Mouse (Mus musculus): ENCODE measurements around the gene Hrasls5. TPM values are rescaled to one million over a fixed set of nuclear protein-coding genes. Genes with fewer than 3 reads are reported as not detected.

The Hrasls5 gene
- total RNA-seq, 2 experiments from 2014 or later, result not detected

- DNase-seq (ENCODE audit: low spot score in 2 of 2), result peak; percentile 68 to 78
- intact Hi-C loops (cut with DNase I), result no loop called here
Observed at GRCm38 (mm10) chr19:7605930-7606783, 6.2 kb upstream of the Hrasls5 start.

- DNase-seq (ENCODE audit: low spot score in 2 of 2), result peak; percentile 46 to 49
- intact Hi-C loops (cut with DNase I), result no loop called here
Observed at GRCm38 (mm10) chr19:7606801-7607689, 5.3 kb upstream of the Hrasls5 start, which contains the start of gene Lgals12. Lgals12 (minus strand) TSS chr19:7607193.

- DNase-seq (ENCODE audit: low spot score in 2 of 2), result no peak
- intact Hi-C loops (cut with DNase I), result no loop called here
Observed at GRCm38 (mm10) chr19:7607690-7608201, 4.6 kb upstream of the Hrasls5 start.

- intact Hi-C loops (cut with DNase I), result no loop called here
- DNase-seq (ENCODE audit: low spot score in 2 of 2), result no peak
Observed at GRCm38 (mm10) chr19:7613151-7613550, 810 bp downstream of the Hrasls5 start.

- DNase-seq (ENCODE audit: low spot score in 2 of 2), result no peak
- intact Hi-C loops (cut with DNase I), result loop anchor here (2.0 kb wide), 1 partner anchor 86 kb away; no protein-coding TSS in a partner anchor
Observed at GRCm38 (mm10) chr19:7616231-7616930, 4.0 kb downstream of the Hrasls5 start.

- intact Hi-C loops (cut with DNase I), result loop anchor here (2.0 kb wide), 1 partner anchor 86 kb away; no protein-coding TSS in a partner anchor
- no peak for DNase-seq (ENCODE audit: low spot score in 2 of 2)
Observed at GRCm38 (mm10) chr19:7617085-7617484, 4.7 kb downstream of the Hrasls5 start.

- DNase-seq (ENCODE audit: low spot score in 2 of 2), result peak; percentile 72 to 80
Observed at GRCm38 (mm10) chr19:7617696-7618095, 5.4 kb downstream of the Hrasls5 start.

GRCm38 (mm10) chr19:7633021-7633420 lies 20.7 kb downstream of the Hrasls5 start:
- intact Hi-C loops (cut with DNase I), result no loop called here
- no peak for DNase-seq (ENCODE audit: low spot score in 2 of 2)

More at GRCm38 (mm10) chr19:7617696-7618095, 5.4 kb downstream of the Hrasls5 start:
- intact Hi-C loops (cut with DNase I), result loop anchor here (2.0 kb wide), 1 partner anchor 87 kb away; no protein-coding TSS in a partner anchor

GRCm38 (mm10) chr19:7633786-7634185 lies 21.4 kb downstream of the Hrasls5 start:
- intact Hi-C loops (cut with DNase I), result no loop called here
- DNase-seq (ENCODE audit: low spot score in 2 of 2), result no peak

- DNase-seq (ENCODE audit: low spot score in 2 of 2), result no peak
- intact Hi-C loops (cut with DNase I), result no loop called here
Observed at GRCm38 (mm10) chr19:7648913-7649666, 36.7 kb downstream of the Hrasls5 start.

- intact Hi-C loops (cut with DNase I), result no loop called here
- DNase-seq (ENCODE audit: low spot score in 2 of 2), result no peak
Observed at GRCm38 (mm10) chr19:7672033-7672432, 59.7 kb downstream of the Hrasls5 start.

- DNase-seq (ENCODE audit: low spot score in 2 of 2), result no peak
- intact Hi-C loops (cut with DNase I), result no loop called here
Observed at GRCm38 (mm10) chr19:7687988-7688387, 75.6 kb downstream of the Hrasls5 start.

Other genes with a start within 250 kb of the Hrasls5 start
- gene Spindoc, start 229.5 kb upstream of the Hrasls5 start, total RNA-seq (2021), result 10 to 100 TPM; 30.5 to 36.2 TPM
- gene 2700081O15Rik, start 194.9 kb upstream of the Hrasls5 start, total RNA-seq (2021), result 10 to 100 TPM; 42.5 to 44.5 TPM
- gene Rtn3, start 129.3 kb upstream of the Hrasls5 start, total RNA-seq (2021), result 100 to 1,000 TPM; 936 to 943 TPM
- 10 to 100 TPM; 19.6 to 21.1 TPM for gene Atl3, start 118.5 kb upstream of the Hrasls5 start, total RNA-seq (2021)
- gene Pla2g16, start 55.1 kb upstream of the Hrasls5 start, total RNA-seq (2021), result 10 to 100 TPM; 14.1 TPM
- under 1 TPM; 0.40 to 0.55 TPM for gene Lgals12, start 5.3 kb upstream of the Hrasls5 start, total RNA-seq (2021)
- gene Slc22a19, start 98.8 kb downstream of the Hrasls5 start, total RNA-seq (2021), result not detected
- not detected for gene Slc22a26, start 190.1 kb downstream of the Hrasls5 start, total RNA-seq (2021)